Mouse (Mus musculus): ENCODE data around the gene Hmg20a.

- TF ChIP-seq CTCF (IDR thresholded peaks at IDR 0.05; ENCODE audit: insufficient read depth, low read depth, low read length) (no peak), POLR2A (IDR thresholded peaks at IDR 0.05; ENCODE audit: insufficient read depth, low read depth, low read length) (no peak)
Measured at GRCm38 (mm10) chr9:56508835-56509451, 90.5 kb downstream of the Hmg20a start.

Measured in olfactory bulb, adult 2 months (tissue).